Mouse (Mus musculus): ENCODE measurements around the gene Enthd1.
"Not testable (repeated sequence)": the region's sequence is repeated elsewhere in the genome, so short reads cannot be mapped to it uniquely, and the experiment has no call there.

The Enthd1 gene

GRCm38 (mm10) chr15:80565106-80565665 lies at the start of gene Enthd1:
Gene Enthd1, minus strand, starts transcription at chr15:80565156.
- in situ Hi-C loops (cut with MboI, MseI) = loop anchor here (25.0 kb wide), 1 partner anchor 1297 kb away; the partner anchor contains the start of genes Aco2, Phf5a and Tob2

GRCm38 (mm10) chr15:80613904-80614303 lies 48.9 kb upstream of the Enthd1 start:
- in situ Hi-C loops (cut with MboI, MseI) = loop anchor here (5.0 kb wide), 1 partner anchor 37 kb away; no protein-coding TSS in a partner anchor

GRCm38 (mm10) chr15:80611478-80611877 lies 46.5 kb upstream of the Enthd1 start:
- in situ Hi-C loops (cut with MboI, MseI) = loop anchor here (5.0 kb wide), 1 partner anchor 34 kb away; no protein-coding TSS in a partner anchor

- in situ Hi-C loops (cut with MboI, MseI) = loop anchor here (5.0 kb wide), 1 partner anchor 33 kb away; no protein-coding TSS in a partner anchor
Measured at GRCm38 (mm10) chr15:80610335-80610734, 45.4 kb upstream of the Enthd1 start.

- in situ Hi-C loops (cut with MboI, MseI) = no loop called here
Measured at GRCm38 (mm10) chr15:80607970-80608369, 43.0 kb upstream of the Enthd1 start.

GRCm38 (mm10) chr15:80604026-80604425 lies 39.1 kb upstream of the Enthd1 start:
- in situ Hi-C loops (cut with MboI, MseI) = no loop called here

GRCm38 (mm10) chr15:80602487-80602886 lies 37.5 kb upstream of the Enthd1 start:
- in situ Hi-C loops (cut with MboI, MseI) = no loop called here

GRCm38 (mm10) chr15:80601456-80601855 lies 36.5 kb upstream of the Enthd1 start:
- in situ Hi-C loops (cut with MboI, MseI) = no loop called here

GRCm38 (mm10) chr15:80599843-80600242 lies 34.9 kb upstream of the Enthd1 start:
- in situ Hi-C loops (cut with MboI, MseI) = no loop called here

GRCm38 (mm10) chr15:80599213-80599750 lies 34.3 kb upstream of the Enthd1 start:
- in situ Hi-C loops (cut with MboI, MseI) = no loop called here

- in situ Hi-C loops (cut with MboI, MseI) = no loop called here
Measured at GRCm38 (mm10) chr15:80598750-80599149, 33.8 kb upstream of the Enthd1 start.

- in situ Hi-C loops (cut with MboI, MseI) = no loop called here
Measured at GRCm38 (mm10) chr15:80593877-80594276, 28.9 kb upstream of the Enthd1 start.

GRCm38 (mm10) chr15:80592737-80593136 lies 27.8 kb upstream of the Enthd1 start:
- in situ Hi-C loops (cut with MboI, MseI) = no loop called here

- in situ Hi-C loops (cut with MboI, MseI) = no loop called here
Measured at GRCm38 (mm10) chr15:80590641-80591040, 25.7 kb upstream of the Enthd1 start.

- in situ Hi-C loops (cut with MboI, MseI) = no loop called here
Measured at GRCm38 (mm10) chr15:80586296-80586695, 21.3 kb upstream of the Enthd1 start.

- in situ Hi-C loops (cut with MboI, MseI) = no loop called here
Measured at GRCm38 (mm10) chr15:80582581-80583495, 17.9 kb upstream of the Enthd1 start.

- in situ Hi-C loops (cut with MboI, MseI) = not testable (repeated sequence)
Measured at GRCm38 (mm10) chr15:80580585-80580984, 15.6 kb upstream of the Enthd1 start.

- in situ Hi-C loops (cut with MboI, MseI) = loop anchor here (5.0 kb wide), 1 partner anchor 33 kb away; no protein-coding TSS in a partner anchor
Measured at GRCm38 (mm10) chr15:80579121-80579520, 14.2 kb upstream of the Enthd1 start.

- in situ Hi-C loops (cut with MboI, MseI) = loop anchor here (5.0 kb wide), 1 partner anchor 35 kb away; no protein-coding TSS in a partner anchor
Measured at GRCm38 (mm10) chr15:80577166-80577960, 12.4 kb upstream of the Enthd1 start.

- in situ Hi-C loops (cut with MboI, MseI) = loop anchor here (5.0 kb wide), 1 partner anchor 36 kb away; no protein-coding TSS in a partner anchor
Measured at GRCm38 (mm10) chr15:80576415-80576994, 11.5 kb upstream of the Enthd1 start.

Measured in regulatory T cell (primary cell).